ENCODE assay signal across 16 mouse cellular contexts in genomic region chr9:103055061-103055460, GRCm38 (mm10). TPM values are rescaled to one million over a fixed set of nuclear protein-coding genes. Genes with fewer than 3 reads are reported as not detected.
A peak's percentile ranks its signal among the peaks of the same experiment; 100 is the strongest.
DNase-seq lines count a peak whose midpoint lies in the region; ATAC-seq lines count a peak whose summit lies in the region.
"Had no signal": no experiment of that assay in that cellular context is flagged by ENCODE, and none has a peak within 500 bp of the region (broad histone marks: within the 10 kb centered on the region; RNA-seq: fewer than 3 reads in every experiment).

No protein-coding gene starts in this region.

- H3K9me3 ChIP-seq in embryonic facial prominence, embryonic 11.5 days (replicated peaks; ENCODE audit: control insufficient read depth, low read length), result no peaks in the 10 kb centered on the region
- H3K9me3 ChIP-seq: embryonic facial prominence, embryonic 15.5 days; heart, embryonic 15.5 days; midbrain, embryonic 15.5 days; neural tube, embryonic 12.5 days had no signal

- peak; percentile 40 to 62 for DNase-seq in cerebellum, postnatal 10 days
- DNase-seq in left cerebral cortex, postnatal 4 days, result peak; percentile 58
- no peak for DNase-seq in left cerebral cortex, adult 11 months (ENCODE audit: low spot score)
- DNase-seq in adrenal gland, adult (ENCODE audit: inconsistent age in 2 of 2, low spot score in 1 of 2), result peak; percentile 64 to 86
- no peak for DNase-seq in embryonic facial prominence, embryonic 11.5 days (ENCODE audit: low spot score)
- DNase-seq in adipocyte (ENCODE audit: low spot score), result no peak
- DNase-seq: cerebellum, adult 9-10 months; kidney, adult 18-20 months; kidney, postnatal 4 days had no signal

- 57% methylated on average over 11 of the region's 11 CpGs for WGBS in embryonic facial prominence, embryonic 11.5 days

- H3K4me1 ChIP-seq in embryonic facial prominence, embryonic 11.5 days (ENCODE audit: control insufficient read depth, insufficient read depth, low read length), result no peaks in the 10 kb centered on the region
- H3K4me1 ChIP-seq: midbrain, embryonic 15.5 days; neural tube, embryonic 12.5 days had no signal

- H3K4me2 ChIP-seq in embryonic facial prominence, embryonic 11.5 days (ENCODE audit: low read depth, low read length), result no peak overlapping the region
- H3K4me2 ChIP-seq: embryonic facial prominence, embryonic 15.5 days; heart, embryonic 15.5 days; hindbrain, embryonic 14.5 days; midbrain, embryonic 15.5 days; neural tube, embryonic 12.5 days had no signal

- no peaks in the 10 kb centered on the region for H3K36me3 ChIP-seq in embryonic facial prominence, embryonic 11.5 days (replicated peaks; ENCODE audit: control insufficient read depth, insufficient read depth, low read depth, low read length)
- H3K36me3 ChIP-seq: embryonic facial prominence, embryonic 15.5 days; heart, embryonic 15.5 days; midbrain, embryonic 15.5 days; neural tube, embryonic 12.5 days had no signal

- H3K9ac ChIP-seq in embryonic facial prominence, embryonic 11.5 days (replicated peaks; ENCODE audit: low read length), result no peak overlapping the region
- H3K9ac ChIP-seq: embryonic facial prominence, embryonic 15.5 days; heart, embryonic 15.5 days; hindbrain, embryonic 14.5 days; midbrain, embryonic 15.5 days; neural tube, embryonic 12.5 days had no signal

- no peak overlapping the region for H3K27ac ChIP-seq in embryonic facial prominence, embryonic 11.5 days (replicated peaks; ENCODE audit: low read depth, low read length)
- H3K27ac ChIP-seq: embryonic facial prominence, embryonic 15.5 days; heart, embryonic 15.5 days; hindbrain, embryonic 14.5 days; midbrain, embryonic 15.5 days; neural tube, embryonic 12.5 days had no signal

- H3K27me3 ChIP-seq in embryonic facial prominence, embryonic 11.5 days (ENCODE audit: control insufficient read depth, insufficient read depth, low read length), result no peaks in the 10 kb centered on the region
- H3K27me3 ChIP-seq: embryonic facial prominence, embryonic 15.5 days; heart, embryonic 15.5 days; midbrain, embryonic 15.5 days; neural tube, embryonic 12.5 days had no signal

- intact Hi-C loops in left cerebral cortex, postnatal 4 days (cut with DNase I), result no loop called here

- ATAC-seq in cerebellum, adult (ENCODE audit: insufficient number of reproducible peaks, low FRiP score, low TSS enrichment), result no peak
- ATAC-seq in embryonic facial prominence, embryonic 11.5 days (replicated peaks; ENCODE audit: insufficient number of reproducible peaks, low FRiP score, low TSS enrichment, low read depth), result peak; percentile 62; the same call in 1 of the 2 replicates
- no peak for ATAC-seq in monocyte, adult 5-6 weeks (replicated peaks; ENCODE audit: insufficient number of reproducible peaks, low FRiP score, low TSS enrichment, poor library complexity, severe bottlenecking)
- ATAC-seq: midbrain, embryonic 15.5 days had no signal

- H3K4me3 ChIP-seq in embryonic facial prominence, embryonic 11.5 days (ENCODE audit: low read depth, low read length), result no peak overlapping the region
- H3K4me3 ChIP-seq: embryonic facial prominence, embryonic 15.5 days; heart, embryonic 15.5 days; midbrain, embryonic 15.5 days; neural tube, embryonic 12.5 days had no signal

RNA-seq across cellular contexts. Expression of gene Rab6b, which starts 56.5 kb away (rescaled TPM):
- total RNA-seq in left cerebral cortex, postnatal 4 days (2021), result 100 to 1,000 TPM; 331 to 380 TPM
- polyA plus RNA-seq in embryonic facial prominence, embryonic 11.5 days (2014; fragmentation: Nextera tagmentation; extraction: Ambion mirVana), result 6.0 and 7.5 TPM in 2 replicates
- 0.48 to 6.9 TPM (median 4.3 TPM) in 3 replicates for total RNA-seq in monocyte, adult 5-6 weeks (2017)

Comparison
In these comparisons a context has a peak if more than half of its experiments do, and no peak if none do; other contexts are left out.
1. DNase-seq: peak in cerebellum, postnatal 10 days (2 of 2), left cerebral cortex, postnatal 4 days (single experiment) and adrenal gland, adult (2 of 2); none in left cerebral cortex, adult 11 months (single experiment), embryonic facial prominence, embryonic 11.5 days (single experiment) and adipocyte (single experiment).
2. RNA of gene Rab6b, which starts 56.5 kb away (total RNA-seq): 331 to 380 TPM in left cerebral cortex, postnatal 4 days; 0.48 to 6.9 TPM in monocyte, adult 5-6 weeks; every median in the first group is over 10 times any median in the second.